Mouse (Mus musculus) E14TG2a.4 (cell line): ENCODE data around the gene Msx3.
A peak's percentile ranks its signal among the peaks of the same experiment; 100 is the strongest.

ENCODE experiments used
- H3K27me3 ChIP-seq: 2 replicates; pipeline ENCODE4 v1.6.1; 2014; ENCODE audit warnings: low read length, control low read depth; ENCODE audit not compliant: insufficient read depth
- H3K36me3 ChIP-seq: 2 replicates; pipeline ENCODE4 v1.6.1; 2014; ENCODE audit warnings: low read length, control low read depth; ENCODE audit not compliant: insufficient read depth
- H3K4me1 ChIP-seq: replicated peaks from 2 replicates; pipeline ENCODE4 v1.6.1; 2014; ENCODE audit warnings: low read depth, low read length, control low read depth
- H3K4me3 ChIP-seq: replicated peaks from 2 replicates; pipeline ENCODE4 v1.5.1; 2014; ENCODE audit warnings: mild to moderate bottlenecking, low read length
- H3K9me3 ChIP-seq: 2 replicates; pipeline ENCODE4 v1.6.1; 2014; ENCODE audit warnings: low read length, control low read depth
- CTCF ChIP-seq: conservative IDR thresholded peaks from 2 replicates; pipeline ENCODE4 v1.5.1; 2014; ENCODE audit warnings: low read length
- NANOG ChIP-seq: IDR thresholded peaks from 2 replicates; pipeline ENCODE4 v1.6.1; 2014; ENCODE audit warnings: borderline replicate concordance, low read length, mixed read lengths
- POU5F1 ChIP-seq: IDR thresholded peaks from 2 replicates; pipeline ENCODE4 v1.6.1; 2014; ENCODE audit warnings: low read length, borderline replicate concordance

The Msx3 gene

DNA sequence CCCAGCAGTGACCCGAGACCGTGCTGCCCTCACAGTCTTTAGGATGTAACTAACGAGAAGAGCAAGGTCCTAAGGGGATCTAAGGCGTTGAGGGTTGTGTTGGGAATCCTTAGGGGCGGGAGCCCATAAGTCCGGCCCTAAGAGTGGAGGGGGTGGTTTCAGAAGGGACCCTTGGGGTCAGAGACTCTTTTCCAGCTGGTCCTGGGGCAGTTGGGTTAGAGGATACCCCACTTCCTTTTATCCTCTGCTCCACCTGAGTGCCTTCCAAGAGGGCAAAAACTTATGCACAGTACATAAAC, 12.9 kb upstream of the Msx3 start:
- H3K27me3 ChIP-seq = peaks cover 92% of the 10 kb centered on the region
- no peaks in the 10 kb centered on the region for H3K9me3 ChIP-seq
- H3K36me3 ChIP-seq = no peaks in the 10 kb centered on the region
- peaks cover 59% of the 10 kb centered on the region for H3K4me1 ChIP-seq
- H3K4me3 ChIP-seq = peak overlapping the region; percentile 85
- no peak for TF ChIP-seq CTCF
- no peak for TF ChIP-seq NANOG
- no peak for TF ChIP-seq POU5F1

GRCm38 (mm10) chr7:140060936-140061831, 12.3 kb upstream of the Msx3 start:
- peaks cover 95% of the 10 kb centered on the region for H3K27me3 ChIP-seq
- H3K9me3 ChIP-seq = no peaks in the 10 kb centered on the region
- peak overlapping the region; percentile 85 for H3K4me3 ChIP-seq
- no peaks in the 10 kb centered on the region for H3K36me3 ChIP-seq
- TF ChIP-seq POU5F1 (peak; percentile 99), NANOG (no peak)
- H3K4me1 ChIP-seq = peaks cover 65% of the 10 kb centered on the region

DNA sequence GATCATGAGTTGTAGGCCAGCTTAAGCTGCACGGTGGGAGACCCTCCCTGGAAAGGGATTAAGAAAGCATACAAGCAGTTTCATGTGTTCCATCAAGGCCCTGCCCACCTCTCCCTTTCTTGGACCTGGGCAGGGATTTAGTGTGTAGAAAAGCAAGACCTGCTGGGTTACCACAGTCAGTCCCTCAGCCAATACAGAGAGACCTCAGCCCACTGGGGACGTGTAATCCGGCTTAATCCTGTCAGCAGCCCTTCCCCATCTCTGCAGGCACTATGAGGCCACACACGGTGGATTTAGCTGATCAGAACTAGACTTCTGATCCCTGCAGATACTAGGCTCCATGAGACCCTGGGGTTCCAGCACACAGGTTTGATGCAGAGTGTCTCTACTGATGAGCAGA, 10.7 kb upstream of the Msx3 start:
- Histone ChIP-seq H3K36me3 (no peaks in the 10 kb centered on the region), H3K9me3 (0 out of 2 replicates have a peak, but pooled peaks cover 5% of the 10 kb centered on the region), H3K27me3 (peaks cover 95% of the 10 kb centered on the region), H3K4me1 (peaks cover 68% of the 10 kb centered on the region), H3K4me3 (no peak overlapping the region)
- TF ChIP-seq POU5F1 (no peak), NANOG (no peak)

DNA sequence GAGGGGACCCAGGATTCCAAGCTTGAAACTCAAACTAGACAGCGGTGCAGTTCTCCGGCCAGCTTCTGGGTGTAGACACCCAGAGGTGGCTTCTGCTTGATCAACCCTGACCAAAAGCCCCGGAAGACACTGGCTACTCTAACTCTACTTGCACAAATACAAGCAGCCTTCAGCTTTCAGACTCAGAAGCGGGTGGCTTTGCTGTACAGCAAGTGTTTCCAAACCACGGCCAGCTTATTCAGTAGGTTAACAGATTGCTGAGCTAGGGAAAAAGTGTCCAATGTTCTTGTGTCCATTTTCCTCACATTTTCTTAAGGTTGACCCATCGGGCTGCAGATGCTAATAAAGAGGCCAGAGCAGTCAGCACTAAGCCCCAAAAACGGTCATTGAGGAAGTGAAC, 9.6 kb upstream of the Msx3 start:
- no peak for TF ChIP-seq CTCF
- no peak for TF ChIP-seq NANOG
- no peak for TF ChIP-seq POU5F1
- H3K9me3 ChIP-seq = 0 out of 2 replicates have a peak, but pooled peaks cover 5% of the 10 kb centered on the region
- peak overlapping the region; percentile 73 for H3K4me3 ChIP-seq
- H3K36me3 ChIP-seq = no peaks in the 10 kb centered on the region
- peaks cover 93% of the 10 kb centered on the region for H3K27me3 ChIP-seq
- H3K4me1 ChIP-seq = peaks cover 68% of the 10 kb centered on the region

DNA sequence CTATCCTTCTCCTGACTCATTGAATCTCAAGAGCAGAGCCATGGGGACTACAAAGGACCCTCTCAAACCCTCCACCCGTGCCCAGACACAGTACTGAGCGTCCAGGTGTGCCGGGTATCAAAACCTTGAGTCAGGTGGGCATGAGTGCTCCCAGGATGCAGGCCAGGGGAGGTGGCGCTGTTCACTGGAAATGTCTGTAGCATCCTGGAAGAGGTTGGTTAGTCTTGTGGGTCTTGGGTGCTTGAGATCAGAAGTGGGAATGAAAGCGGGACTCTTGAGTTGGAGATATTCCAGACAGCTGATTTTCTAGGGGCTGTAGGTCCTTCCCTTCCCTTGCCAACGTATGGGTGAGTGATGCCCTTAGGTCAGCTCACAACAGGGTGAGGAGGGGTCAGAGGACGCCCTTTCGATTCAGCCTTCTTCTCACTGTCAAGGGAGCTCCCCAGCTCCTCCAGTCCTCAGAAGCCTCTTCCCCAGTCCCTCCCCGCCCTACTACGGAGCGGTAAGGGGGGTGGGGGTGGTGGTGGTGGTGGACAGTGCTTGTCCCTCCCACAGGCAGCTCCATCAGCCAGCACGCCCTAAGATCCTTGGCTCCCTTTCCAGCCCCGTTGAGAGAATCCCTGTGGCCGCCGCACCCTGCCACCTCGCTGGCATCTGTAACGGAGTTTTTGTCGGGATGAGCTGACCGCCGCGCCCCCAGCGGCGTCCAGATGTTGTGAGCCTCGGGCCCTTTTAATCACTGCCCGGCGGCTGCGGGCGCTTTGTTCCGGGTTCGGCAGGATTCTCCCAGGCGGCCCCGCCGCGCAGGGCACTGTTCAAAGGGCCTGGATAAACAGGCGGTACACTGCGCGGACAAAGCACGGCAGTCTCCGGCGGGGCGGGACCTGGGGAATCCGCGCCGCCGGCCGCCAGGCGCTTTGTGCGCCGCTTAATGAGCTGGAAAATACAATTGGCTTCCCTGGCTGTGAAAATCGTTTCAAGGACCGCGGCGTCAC, 8.8 kb upstream of the Msx3 start:
- Histone ChIP-seq H3K27me3 (peaks cover 96% of the 10 kb centered on the region), H3K4me3 (peak overlapping the region; percentile 73), H3K9me3 (0 out of 2 replicates have a peak, but pooled peaks cover 5% of the 10 kb centered on the region), H3K36me3 (no peaks in the 10 kb centered on the region), H3K4me1 (peaks cover 65% of the 10 kb centered on the region)
- TF ChIP-seq NANOG (no peak), CTCF (no peak), POU5F1 (no peak)

DNA sequence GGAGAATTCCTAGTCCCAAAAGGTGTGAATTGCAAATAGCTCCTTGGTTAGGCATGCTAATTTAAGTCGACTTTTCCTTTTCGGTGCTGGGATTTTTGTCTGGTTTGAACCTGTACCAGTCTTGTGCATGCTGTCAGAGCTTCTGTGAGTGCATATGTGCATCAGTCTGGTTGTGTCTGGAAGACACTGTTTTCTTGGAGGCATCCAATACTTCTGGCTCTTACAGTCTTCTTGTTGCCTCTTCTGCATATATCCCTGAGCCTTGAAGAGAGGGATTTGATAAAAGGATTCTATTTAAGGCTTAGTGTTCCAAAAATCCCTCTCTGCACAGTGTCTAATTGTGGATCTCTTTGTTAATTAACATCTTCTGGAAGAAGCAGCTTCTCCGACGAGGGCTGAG, 5.2 kb upstream of the Msx3 start:
- Histone ChIP-seq H3K27me3 (peaks cover 96% of the 10 kb centered on the region), H3K4me3 (no peak overlapping the region), H3K36me3 (no peaks in the 10 kb centered on the region), H3K9me3 (0 out of 2 replicates have a peak, but pooled peaks cover 5% of the 10 kb centered on the region), H3K4me1 (peaks cover 38% of the 10 kb centered on the region)
- TF ChIP-seq CTCF (no peak), POU5F1 (no peak)

- peaks cover 98% of the 10 kb centered on the region for H3K27me3 ChIP-seq
Observed at GRCm38 (mm10) chr7:140049115-140049689, 313 bp upstream of the Msx3 start.

GRCm38 (mm10) chr7:140047811-140048311, 1.0 kb downstream of the Msx3 start:
- H3K9me3 ChIP-seq = no peaks in the 10 kb centered on the region
- peaks cover 96% of the 10 kb centered on the region for H3K27me3 ChIP-seq
- TF ChIP-seq NANOG = no peak
- no peak for TF ChIP-seq POU5F1
- no peak for TF ChIP-seq CTCF
- no peaks in the 10 kb centered on the region for H3K36me3 ChIP-seq
- peak overlapping the region; percentile 80 for H3K4me3 ChIP-seq
- H3K4me1 ChIP-seq = peaks cover 23% of the 10 kb centered on the region

More at GRCm38 (mm10) chr7:140049115-140049689, 313 bp upstream of the Msx3 start:
- TF ChIP-seq POU5F1 (no peak), CTCF (no peak), NANOG (no peak)
- Histone ChIP-seq H3K36me3 (no peaks in the 10 kb centered on the region), H3K4me3 (peak overlapping the region; percentile 80), H3K9me3 (no peaks in the 10 kb centered on the region), H3K4me1 (peaks cover 23% of the 10 kb centered on the region)
